Mouse (Mus musculus) gastrocnemius, postnatal 36 days (tissue): ENCODE results near the gene 9430038I01Rik. TPM values are rescaled to one million over a fixed set of nuclear protein-coding genes. Genes with fewer than 3 reads are reported as not detected.
"Not testable (repeated sequence)": the region's sequence is repeated elsewhere in the genome, so short reads cannot be mapped to it uniquely, and the experiment has no call there.

Experiments
- DNase-seq, 2 experiments: peaks; one replicate each; pipeline ENCODE4 v3.0.0; 2022
- intact Hi-C: fragments of 180-260 bp; cut with DNase I; formaldehyde crosslinking; loops from one replicate; pipeline ENCODE4 v1.15.1; 2025
- long read RNA-seq, 2 experiments: library from polyadenylated mRNA; stranded (forward); transcript quantifications; one replicate each; pipeline ENCODE4 v2.0.0; 2021
- total RNA-seq, 2 experiments: library from RNA; stranded (reverse); gene quantifications; 2 replicates each; pipeline ENCODE4 v1.2.3; 2021

Gene 9430038I01Rik
- 1 to 10 TPM; 4.1 to 4.8 TPM for total RNA-seq
- long read RNA-seq, experiment 1, transcript 9430038I01Rik-201 (4 exons, 1,126 nt) = major isoform, 15 of 16 reads
- long read RNA-seq, experiment 1, partial matches to known transcripts = 0 of 16 reads
- long read RNA-seq, experiment 1, other reads (novel, unspliced or antisense) = 1 of 16 reads
- long read RNA-seq, experiment 2, transcript 9430038I01Rik-201 (4 exons, 1,126 nt) = major isoform, 10 of 18 reads
- long read RNA-seq, experiment 2, partial matches to known transcripts = 0 of 18 reads
- long read RNA-seq, experiment 2, other reads (novel, unspliced or antisense) = 4 of 18 reads

DNA sequence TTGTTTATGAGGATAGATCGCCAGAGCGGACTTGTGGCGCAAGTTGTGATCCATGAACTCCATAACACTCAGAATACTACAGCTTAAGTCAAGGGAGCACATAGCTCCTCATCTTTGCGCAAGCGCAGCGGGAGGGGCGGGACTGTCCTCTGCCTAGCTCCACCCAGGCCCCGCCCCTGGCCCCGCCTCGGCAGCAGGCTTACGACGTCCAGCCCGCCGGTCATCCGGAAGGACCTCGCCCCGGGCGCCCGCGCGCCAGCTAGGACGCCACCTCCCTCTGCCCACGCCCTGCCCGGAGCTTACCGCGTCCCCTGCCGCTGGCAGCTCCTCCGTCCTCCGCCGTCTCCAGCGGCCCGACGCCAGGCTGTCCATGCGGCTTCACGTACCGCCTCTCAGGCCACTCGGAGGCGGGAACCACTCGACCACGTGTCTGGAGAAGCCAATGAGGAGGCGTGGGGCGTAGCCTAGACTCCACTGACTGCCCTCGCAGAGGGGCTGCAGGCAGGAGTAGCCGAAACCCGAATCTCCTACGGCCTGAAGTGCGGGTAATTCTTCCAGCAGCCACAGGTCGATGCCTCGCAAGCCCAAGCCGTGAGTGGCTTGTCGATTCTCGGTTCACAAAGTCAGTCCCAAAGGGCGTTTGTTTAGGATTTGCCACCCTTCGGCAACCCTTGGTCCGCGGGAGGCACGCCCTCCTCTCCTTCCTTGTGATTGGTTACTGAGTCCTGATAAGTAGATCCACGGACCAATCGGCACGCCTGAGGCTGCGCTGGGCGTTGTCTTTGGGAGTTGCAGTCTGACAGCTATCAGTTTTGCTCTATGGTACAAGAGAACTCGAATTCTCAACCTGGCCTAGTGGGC lies at the start of gene 9430038I01Rik:
9430038I01Rik (minus strand) TSS at position 426 of the 861 bp plus-strand sequence.
- intact Hi-C loops = loop anchor here (2.0 kb wide), 1 partner anchor 26 kb away; the partner anchor contains the start of gene Glrx3
- DNase-seq = peak; percentile 97 to 98

GRCm38 (mm10) chr7:137445321-137445720 lies 34.8 kb upstream of the 9430038I01Rik start:
- DNase-seq = no peak
- intact Hi-C loops = no loop called here

DNA sequence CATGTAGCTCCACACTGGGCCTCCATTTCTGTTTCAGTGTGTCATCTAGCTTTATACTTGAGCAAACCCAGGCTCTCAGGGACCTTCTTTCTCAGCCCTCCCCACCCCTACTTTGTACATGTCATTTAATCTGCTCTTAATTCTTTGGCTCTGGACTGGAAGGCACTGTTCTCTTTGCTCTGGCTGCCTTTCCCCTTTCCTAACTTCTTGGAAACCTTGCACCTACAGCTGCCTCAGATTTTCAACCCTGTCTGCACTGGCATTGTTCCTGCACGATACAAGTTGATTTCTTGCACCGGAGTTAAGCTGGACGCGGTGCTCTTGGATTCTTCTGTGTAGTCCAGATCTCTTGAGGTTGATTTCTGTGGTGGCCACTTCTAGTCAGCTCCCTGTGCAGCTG lies 32.4 kb upstream of the 9430038I01Rik start:
- DNase-seq = peak in 1 of 2 experiments; percentile 23
- intact Hi-C loops = no loop called here

- intact Hi-C loops, DNase-seq: not testable (repeated sequence)
Observed at GRCm38 (mm10) chr7:137438962-137439361, 28.4 kb upstream of the 9430038I01Rik start.

GRCm38 (mm10) chr7:137438179-137438550 lies 27.6 kb upstream of the 9430038I01Rik start:
- intact Hi-C loops = no loop called here
- no peak for DNase-seq

- intact Hi-C loops = loop anchor here (2.0 kb wide), 1 partner anchor 27 kb away; the partner anchor contains the start of gene 9430038I01Rik
Observed at GRCm38 (mm10) chr7:137437440-137438178, 27.0 kb upstream of the 9430038I01Rik start, which contains the start of gene Glrx3. TSS of gene Glrx3 (plus strand) at chr7:137437614.

DNA sequence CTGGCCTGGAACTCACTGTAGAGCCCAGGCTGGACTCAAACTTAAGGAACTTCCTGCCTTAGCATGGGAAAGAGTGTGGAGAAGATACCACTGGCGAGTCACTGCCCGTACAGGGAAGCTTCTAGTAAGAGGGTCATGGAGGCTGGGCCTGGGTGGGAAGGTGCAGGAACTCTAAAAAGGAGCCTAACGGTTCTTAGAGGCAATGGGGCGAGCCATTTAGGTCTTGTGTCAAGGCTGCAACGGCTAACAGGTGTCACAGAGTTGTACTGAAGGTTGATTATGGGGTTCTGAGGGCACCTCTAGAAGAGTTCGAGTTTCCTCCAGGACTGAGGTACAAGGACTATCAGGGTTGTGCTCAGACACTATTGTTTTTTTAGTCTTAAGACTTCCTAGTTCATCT lies 26.3 kb upstream of the 9430038I01Rik start:
- DNase-seq = no peak
- intact Hi-C loops = loop anchor here (2.0 kb wide), 1 partner anchor 26 kb away; the partner anchor contains the start of gene 9430038I01Rik

More at GRCm38 (mm10) chr7:137437440-137438178, 27.0 kb upstream of the 9430038I01Rik start, which contains the start of gene Glrx3:
- peak; percentile 95 to 96 for DNase-seq

DNA sequence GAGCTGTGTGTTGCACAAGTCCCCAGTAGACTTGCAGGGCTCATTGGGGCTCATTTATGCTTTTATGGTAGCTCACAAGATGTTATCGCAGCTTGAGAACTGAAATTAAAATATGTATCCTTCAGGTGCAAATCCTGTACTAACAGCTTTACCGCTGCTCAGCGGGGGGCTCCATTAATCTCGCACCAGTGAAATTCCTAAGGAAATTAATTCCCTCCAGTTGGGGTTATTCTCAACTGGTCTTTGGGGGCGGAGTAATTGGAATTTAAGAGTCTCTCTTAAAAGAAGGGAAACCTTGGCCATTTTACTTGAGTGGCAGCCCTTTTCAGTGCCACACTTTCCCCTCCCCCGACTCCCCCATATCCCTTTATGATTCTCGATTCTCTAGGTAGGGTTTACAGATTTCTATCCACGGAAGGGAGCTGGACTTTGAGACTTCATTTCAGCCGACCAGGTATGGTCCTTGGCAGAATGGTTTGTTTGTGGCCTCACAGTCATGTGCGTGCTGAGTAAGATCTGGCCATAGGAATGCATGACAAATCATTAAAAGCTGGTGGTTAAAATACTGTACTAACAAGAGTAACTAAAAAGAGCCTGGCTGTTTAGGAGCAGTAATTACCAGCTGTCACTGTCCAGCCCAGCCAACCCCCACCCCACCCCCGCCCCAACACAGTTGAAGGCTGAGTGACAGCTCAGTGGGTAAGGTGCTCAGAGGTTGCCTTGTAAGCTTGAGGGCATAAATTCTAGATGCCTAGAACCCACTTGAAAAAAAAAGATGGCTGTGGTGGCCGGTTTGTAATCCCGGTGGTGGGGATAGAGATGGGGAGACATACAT lies 21.4 kb upstream of the 9430038I01Rik start:
- DNase-seq = no peak
- intact Hi-C loops = no loop called here

GRCm38 (mm10) chr7:137426693-137427092 lies 16.1 kb upstream of the 9430038I01Rik start:
- DNase-seq = no peak
- intact Hi-C loops = no loop called here

DNA sequence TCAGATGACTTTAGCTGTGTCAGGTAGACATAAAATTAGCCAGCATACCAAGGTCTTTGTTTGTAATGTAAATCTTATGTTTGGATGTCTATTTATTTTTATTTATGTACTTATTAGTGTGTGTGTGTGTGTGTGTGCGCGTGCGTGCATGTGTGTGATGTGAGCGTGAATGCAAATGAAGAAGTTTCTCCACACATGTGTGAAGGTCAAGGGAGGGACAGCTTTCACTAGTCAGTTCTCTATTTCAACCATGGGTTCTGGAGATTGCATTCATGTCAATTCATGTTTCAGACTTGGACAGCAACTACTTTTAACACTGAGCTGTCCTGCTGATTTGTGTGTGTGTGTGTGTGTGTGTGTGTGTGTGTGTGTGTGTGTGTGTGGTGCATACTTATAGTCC lies 10.7 kb upstream of the 9430038I01Rik start:
- intact Hi-C loops = no loop called here
- no peak for DNase-seq

DNA sequence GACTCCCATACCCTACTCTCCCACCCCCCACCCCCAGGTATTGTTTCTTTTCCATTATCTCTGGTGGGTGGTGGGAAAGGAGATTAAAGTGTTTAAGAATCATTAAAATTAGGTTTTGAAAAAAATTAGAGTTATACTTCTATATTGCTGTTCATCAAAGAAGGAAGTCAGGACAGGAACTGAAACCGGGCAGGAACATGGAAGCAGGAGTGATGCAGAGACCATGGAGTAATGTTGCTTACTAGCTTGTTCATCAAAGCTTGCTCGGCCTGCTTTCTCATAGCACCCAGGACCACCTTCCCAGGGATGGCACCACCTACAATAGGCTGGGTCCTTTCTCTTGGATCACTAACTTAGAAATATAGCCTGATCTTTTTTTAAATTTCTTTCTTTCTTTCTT lies 10.0 kb upstream of the 9430038I01Rik start:
- intact Hi-C loops = no loop called here
- no peak for DNase-seq

DNA sequence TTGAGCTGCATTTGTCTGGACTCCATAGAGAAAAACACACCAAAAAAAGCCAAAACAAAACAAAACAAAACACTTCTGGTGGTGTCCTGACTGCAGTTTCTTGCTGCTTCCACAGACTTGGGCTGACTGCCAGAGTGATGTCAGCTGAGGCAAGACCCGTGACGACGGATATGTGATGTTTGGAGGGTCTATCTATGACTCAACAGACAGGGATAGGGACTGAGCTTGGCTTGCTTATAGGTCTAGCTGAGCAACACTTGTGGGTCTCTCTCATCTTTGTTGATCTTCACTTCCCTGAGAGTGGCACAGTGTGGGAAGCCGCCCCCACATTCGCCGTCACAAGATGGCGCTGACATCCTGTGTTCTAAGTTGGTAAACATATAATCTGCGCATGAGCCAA lies 4.1 kb upstream of the 9430038I01Rik start:
- intact Hi-C loops = no loop called here
- no peak for DNase-seq

DNA sequence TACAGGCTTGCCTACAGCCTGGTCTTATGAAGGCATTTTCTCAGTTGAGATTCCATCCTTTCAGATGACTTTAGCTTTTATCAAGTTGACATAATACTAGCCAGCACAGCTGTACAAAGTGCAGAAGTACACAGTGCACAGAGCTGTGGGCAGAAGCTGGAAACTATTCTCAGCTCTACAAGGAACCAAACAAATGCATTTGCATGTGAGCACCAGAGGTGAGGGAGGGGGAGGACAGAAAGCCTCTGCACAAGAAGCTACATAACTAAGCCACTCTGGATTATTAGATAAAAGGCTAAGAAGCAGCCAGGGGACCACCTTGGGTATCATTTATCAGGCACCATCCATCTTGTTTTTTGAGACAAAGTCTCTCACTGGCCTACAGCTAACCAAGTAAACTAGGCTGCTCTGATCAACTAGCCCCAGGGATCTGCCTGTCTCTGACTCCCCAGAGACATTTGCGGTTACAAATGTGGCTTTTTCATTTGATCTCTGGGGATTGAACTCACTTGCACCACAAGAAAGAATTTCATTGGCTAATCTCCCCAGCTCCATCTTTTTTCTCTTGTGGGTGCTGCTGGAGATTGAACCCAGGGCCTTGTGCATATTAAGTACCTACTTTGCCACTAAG lies 3.0 kb downstream of the 9430038I01Rik start:
- DNase-seq = no peak
- intact Hi-C loops = no loop called here

- intact Hi-C loops = no loop called here
- DNase-seq = no peak
Observed at GRCm38 (mm10) chr7:137404146-137404545, 6.4 kb downstream of the 9430038I01Rik start.

- no peak for DNase-seq
- intact Hi-C loops = no loop called here
Observed at GRCm38 (mm10) chr7:137398973-137399372, 11.6 kb downstream of the 9430038I01Rik start.

DNA sequence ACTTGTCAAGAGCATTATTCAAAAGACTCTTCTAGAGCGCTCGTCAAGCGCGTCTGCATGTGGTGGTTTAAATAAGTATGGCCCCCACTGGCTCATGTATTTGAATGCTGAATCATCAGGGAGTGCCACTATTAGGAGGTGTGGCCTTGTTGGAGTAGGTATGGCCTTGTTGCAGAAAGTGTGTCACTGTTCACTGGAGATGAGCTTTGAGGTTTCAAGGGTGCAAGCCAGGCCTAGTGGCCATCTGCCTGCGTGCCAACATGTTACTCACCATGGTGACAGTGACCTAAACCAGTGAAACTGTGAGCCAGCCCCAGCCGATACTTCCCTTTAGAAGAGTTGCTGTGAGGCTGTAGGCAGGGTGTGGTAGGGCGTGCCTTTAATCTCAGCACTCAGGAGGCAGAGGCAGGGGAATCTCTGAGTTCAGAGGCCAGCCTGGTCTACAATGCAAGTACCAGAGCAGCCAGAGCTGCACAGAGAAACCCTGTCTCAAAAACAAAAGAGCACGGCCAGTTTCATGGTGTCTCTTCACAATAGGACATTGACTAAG lies 13.1 kb downstream of the 9430038I01Rik start:
- no peak for DNase-seq
- intact Hi-C loops = no loop called here

DNA sequence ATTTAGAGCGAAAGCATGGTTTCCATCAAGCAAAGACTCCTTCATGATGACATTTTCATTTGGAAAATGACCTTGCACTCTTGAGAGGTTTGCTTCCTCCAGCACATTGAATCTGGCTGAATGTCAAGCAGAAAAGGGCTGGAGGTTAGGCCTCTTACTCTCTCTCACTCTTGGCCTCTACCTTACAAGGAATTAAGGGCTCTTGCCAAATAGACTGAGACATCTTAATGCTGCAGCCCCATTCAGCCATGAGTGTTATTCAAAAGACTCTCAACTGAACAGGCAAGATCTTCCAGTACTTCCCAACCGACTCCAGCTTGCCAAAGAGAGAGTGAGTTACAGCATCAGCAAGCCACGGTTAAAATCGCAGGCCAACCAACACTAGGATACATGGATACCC lies 15.1 kb downstream of the 9430038I01Rik start:
- no peak for DNase-seq
- intact Hi-C loops = no loop called here

DNA sequence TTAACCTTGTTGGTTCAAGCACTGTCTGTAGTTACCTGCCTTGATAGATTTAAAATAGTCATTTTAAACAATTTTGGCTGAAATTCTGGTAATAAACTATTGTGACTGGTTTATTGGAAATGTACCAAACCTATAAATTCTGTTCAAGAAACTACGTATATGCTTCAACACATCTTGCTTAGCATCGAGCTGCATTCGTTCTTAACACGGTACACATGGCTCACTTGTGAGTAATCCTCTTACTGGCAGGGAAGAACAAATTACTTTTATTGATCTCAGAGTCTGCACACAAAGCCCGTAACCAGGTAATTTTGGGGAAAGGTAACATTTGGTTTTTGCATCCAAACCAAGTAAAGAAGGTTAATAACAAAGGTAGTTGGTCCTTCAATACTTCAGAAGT lies 22.7 kb downstream of the 9430038I01Rik start:
- no peak for DNase-seq
- intact Hi-C loops = no loop called here

GRCm38 (mm10) chr7:137374996-137375395 lies 35.6 kb downstream of the 9430038I01Rik start:
- intact Hi-C loops = no loop called here
- no peak for DNase-seq
